Mouse (Mus musculus) gastrocnemius, postnatal 4 days (tissue): ENCODE measurements around the gene Tex19.2. TPM values are rescaled to one million over a fixed set of nuclear protein-coding genes. Genes with fewer than 3 reads are reported as not detected.
"Not testable (repeated sequence)": the region's sequence is repeated elsewhere in the genome, so short reads cannot be mapped to it uniquely, and the experiment has no call there.

Experiments used
- DNase-seq, 2 experiments: peaks; one replicate each; pipeline ENCODE4 v3.0.0; 2021 to 2022; ENCODE audit warnings: low spot score in 2 of 2, mixed read lengths in 2 of 2
- total RNA-seq, 2 experiments: library from RNA; stranded (reverse); gene quantifications; 2 replicates each; pipeline ENCODE4 v1.2.3; 2021

Gene Tex19.2
- total RNA-seq, 2 experiments from 2014 or later: not detected

DNA sequence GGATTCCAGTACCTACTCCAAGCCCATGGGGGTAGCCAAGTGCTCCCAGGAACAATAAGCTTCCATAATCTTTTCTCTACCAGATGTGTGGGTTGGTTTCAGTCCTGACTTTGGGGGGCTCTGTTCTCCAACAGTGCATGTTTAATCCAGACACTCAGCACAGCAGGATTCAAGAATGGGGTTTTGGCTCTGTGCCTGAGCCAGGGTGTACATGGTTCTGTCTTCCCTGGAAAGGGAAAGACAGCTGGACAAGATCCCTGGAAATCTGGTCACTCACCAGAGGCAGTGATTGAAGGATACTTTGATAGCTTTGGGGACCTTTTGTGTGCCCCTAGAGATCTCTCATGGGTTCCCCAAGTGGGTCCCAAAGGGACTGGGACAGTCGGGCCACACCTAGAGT lies 6.9 kb downstream of the Tex19.2 start:
- DNase-seq: no peak

- no peak for DNase-seq
Measured at GRCm38 (mm10) chr11:121111051-121111450, 7.4 kb downstream of the Tex19.2 start.

DNA sequence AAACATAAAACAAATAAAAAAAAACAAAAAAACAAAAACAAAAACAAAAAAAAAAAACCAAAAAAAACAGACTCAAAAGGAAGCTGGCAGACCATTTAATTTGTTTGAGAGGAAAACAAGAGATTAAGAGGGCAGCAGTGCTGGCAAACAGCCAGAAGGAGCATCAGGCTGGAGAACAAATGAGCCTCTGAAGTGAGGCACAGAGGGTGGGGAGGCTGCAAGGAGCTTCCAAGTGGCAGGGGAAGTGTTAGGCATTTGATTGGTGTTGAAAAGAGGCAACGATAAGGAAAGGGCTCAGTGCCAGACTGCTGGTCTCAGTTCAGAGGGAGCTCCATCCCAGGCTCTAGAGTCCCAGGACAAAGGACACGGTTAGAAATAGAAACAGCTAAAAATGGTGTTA lies 8.5 kb downstream of the Tex19.2 start:
- DNase-seq: no peak

DNA sequence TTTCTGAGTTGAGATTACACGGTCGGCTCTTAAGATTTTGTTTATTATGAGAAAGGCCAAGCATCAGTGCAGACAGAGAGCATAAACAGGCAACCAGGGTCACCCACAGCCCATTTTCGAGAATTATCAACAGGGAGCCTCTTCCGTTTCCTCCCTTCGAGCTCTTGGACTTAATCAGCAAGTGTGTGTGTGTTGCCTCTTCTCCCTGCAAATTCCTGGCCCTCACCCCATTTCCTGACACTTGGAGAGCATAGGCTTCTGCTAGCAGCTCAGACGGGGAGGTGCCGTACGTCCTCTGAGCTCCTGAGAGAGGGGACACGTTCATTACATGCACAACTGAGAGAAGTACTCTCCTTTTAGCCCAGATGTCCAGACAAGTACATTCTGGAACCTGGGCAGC lies 10.4 kb downstream of the Tex19.2 start:
- no peak for DNase-seq

DNA sequence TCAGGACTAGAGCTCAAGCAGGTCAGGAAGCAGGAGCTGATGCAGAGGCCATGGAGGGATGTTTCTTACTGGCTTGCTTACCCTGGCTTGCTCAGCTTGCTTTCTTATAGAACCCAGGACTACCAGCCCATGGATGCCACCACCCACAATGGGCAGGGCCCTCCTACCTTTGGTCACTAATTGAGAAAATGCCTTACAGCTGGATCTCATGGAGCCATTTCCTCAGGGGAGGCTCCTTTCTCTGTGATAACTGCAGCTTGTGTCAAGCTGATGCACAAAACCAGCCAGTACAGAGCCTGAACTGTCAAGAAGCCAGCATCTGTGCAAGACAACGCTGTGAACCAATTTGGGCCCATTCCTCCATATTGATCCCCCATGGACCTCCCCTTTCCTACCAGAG lies 11.2 kb downstream of the Tex19.2 start:
- DNase-seq: not testable (repeated sequence)

GRCm38 (mm10) chr11:121101124-121101805 lies 17.2 kb downstream of the Tex19.2 start:
- DNase-seq: no peak

DNA sequence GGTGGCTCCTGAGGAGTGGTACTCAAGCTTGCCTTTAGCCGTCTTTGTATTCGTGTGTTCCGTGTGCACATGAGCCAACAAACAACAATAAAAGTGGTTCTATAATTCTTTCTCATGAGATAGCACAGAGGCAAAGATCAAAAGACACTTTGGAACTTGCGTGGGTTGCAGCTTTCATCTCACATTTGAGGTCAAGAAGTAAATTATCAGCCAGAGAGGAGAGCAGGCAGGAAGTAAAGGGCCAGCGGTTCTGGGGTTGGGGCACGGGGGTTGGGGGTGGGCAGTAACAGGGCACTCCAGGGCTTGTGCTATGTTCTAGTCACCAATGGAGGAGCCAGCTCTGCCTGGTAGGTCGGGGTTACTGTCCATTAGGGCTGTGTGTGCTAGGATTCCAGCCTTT lies 17.8 kb downstream of the Tex19.2 start:
- no peak for DNase-seq

GRCm38 (mm10) chr11:121099762-121100161 lies 18.7 kb downstream of the Tex19.2 start:
- DNase-seq: no peak

- DNase-seq: no peak
Measured at GRCm38 (mm10) chr11:121092606-121093585, 25.6 kb downstream of the Tex19.2 start.

DNA sequence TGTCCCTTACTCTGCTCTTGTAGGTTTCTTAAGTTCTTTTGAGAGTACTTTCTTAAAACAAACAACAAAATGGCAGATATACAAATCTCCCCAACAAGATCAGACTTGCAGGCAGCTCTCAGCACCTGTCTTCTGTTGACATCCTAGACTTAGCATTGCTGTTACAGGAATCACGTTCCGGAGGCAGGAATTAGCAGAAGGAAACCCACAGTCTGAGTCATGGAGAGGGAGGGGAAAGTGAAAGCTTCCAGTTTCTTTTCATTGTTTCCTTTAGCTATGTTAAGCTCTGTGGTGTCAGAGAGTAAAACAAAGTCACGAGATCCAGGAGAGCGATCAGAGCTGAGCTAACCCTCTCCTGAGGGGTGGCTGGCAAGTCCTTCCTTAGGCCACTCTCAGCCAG lies 27.5 kb downstream of the Tex19.2 start:
- no peak for DNase-seq

GRCm38 (mm10) chr11:121089756-121090546 lies 28.5 kb downstream of the Tex19.2 start:
- DNase-seq: no peak

DNA sequence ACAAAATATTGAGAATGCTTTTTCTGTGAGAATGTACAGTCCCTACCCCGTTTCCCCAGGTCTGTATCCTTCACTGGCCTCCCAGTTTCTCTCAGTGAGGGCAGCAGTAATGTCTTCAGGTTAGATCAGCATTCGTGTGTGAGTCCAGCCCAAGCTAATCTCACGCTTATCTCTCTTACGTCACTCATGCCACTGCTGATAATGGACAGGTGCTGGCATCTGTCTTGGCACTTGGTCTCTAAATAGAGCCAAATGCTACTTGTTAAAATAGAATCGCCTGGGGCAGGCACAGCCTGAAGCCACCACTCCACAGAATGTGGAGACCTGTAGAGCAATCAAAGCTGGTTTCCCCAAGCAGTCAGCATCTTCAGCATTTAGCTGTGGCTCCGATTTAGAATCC lies 29.5 kb downstream of the Tex19.2 start:
- DNase-seq: no peak

GRCm38 (mm10) chr11:121086296-121086695 lies 32.2 kb downstream of the Tex19.2 start:
- no peak for DNase-seq

- no peak for DNase-seq
Measured at GRCm38 (mm10) chr11:121085181-121085580, 33.3 kb downstream of the Tex19.2 start.

- DNase-seq: no peak
Measured at GRCm38 (mm10) chr11:121082857-121083500, 35.5 kb downstream of the Tex19.2 start.

DNA sequence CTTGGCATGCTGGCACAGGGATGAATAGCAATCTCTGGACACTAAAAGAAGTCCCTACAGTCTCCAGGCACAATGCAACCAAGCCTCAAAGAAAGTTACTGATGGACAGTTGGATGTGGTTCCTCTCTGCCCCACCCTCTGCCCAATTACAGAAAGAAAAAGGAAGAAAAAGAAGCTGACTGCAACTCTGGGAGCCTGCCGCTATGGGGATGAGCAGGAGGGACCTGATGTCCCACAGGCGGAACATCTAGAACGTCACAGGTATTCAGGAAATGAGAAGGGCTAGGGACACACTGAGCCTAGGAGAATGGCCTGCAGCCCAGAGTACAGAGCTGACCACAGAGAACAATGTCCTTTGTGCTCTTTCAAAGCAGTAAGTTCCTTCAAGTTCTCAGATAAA lies 36.2 kb downstream of the Tex19.2 start:
- DNase-seq: no peak

DNA sequence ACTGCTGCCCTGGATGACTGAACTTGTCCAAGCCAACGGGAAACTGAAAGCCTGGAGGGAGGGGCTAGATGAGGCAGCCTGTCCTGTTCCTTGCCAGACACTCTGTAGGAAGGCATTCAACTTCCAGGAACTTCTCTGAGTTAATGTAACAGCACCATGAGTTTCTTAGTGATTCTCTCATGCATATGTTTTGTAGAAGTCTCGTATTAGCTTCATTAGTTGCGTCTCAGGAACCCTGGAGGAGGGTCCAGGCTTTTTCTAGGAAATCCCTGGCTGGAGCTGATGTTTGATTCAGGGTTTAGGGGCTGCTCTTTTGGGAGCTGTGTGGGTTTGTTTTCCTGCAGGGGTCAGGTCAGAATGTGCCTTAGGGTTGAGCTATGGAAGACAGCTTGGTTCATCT lies 37.4 kb downstream of the Tex19.2 start, which contains the start of gene Sectm1a:
Gene Sectm1a, minus strand, starts transcription at position 101 of the 400 bp plus-strand sequence.
- no peak for DNase-seq

GRCm38 (mm10) chr11:121080330-121080729 lies 38.1 kb downstream of the Tex19.2 start:
- DNase-seq: no peak

DNA sequence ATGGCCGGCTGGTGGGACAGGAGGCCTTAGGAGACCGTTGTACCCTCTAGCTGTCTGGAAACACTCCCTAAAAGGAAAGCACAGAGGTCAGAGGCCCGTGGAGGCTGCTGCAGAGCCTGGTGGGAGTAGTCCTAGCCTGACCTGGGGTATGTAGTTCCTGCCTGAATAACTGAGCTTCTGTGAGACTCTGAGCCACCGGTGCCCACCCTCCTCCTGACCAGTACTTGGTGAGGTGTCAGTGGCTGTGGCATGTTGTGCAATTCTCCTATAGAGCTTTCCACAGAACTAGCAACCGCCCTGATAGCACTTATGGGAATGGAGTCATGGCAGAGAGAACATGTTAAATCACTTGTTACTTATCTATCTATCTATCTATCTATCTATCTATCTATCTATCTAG lies 42.8 kb downstream of the Tex19.2 start:
- DNase-seq: no peak

GRCm38 (mm10) chr11:121069662-121070061 lies 48.8 kb downstream of the Tex19.2 start:
- not testable (repeated sequence) for DNase-seq

GRCm38 (mm10) chr11:121067895-121068294 lies 50.6 kb downstream of the Tex19.2 start:
- DNase-seq: no peak
